Mouse (Mus musculus): ENCODE data around the gene Tdrd1. TPM values are rescaled to one million over a fixed set of nuclear protein-coding genes. Genes with fewer than 3 reads are reported as not detected.
A peak's percentile ranks its signal among the peaks of the same experiment; 100 is the strongest.

Tdrd1 gene
- polyA plus RNA-seq, 1 experiment from 2014 or later: 0.03 TPM

DNA sequence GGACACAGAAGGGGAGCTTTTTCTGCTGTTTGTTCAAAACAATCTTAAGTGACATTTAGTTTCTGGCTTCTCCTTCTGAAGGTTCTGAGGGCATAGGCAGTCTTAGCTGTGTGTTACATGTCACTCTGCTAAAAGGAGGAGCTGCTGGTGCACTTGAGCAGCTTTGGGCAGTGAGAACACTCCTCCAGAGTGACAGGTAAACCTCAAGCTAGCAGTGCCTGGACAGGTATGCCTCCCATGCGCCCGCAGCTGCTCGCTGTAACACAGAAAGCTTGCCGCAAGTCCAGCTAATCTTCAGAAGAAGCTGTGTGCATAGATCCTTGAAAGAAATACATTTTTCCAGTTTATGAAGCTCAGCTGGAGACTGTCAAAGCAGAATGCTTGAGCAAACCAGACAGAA is 4.2 kb downstream of the Tdrd1 start:
- 79% methylated on average over 4 of the region's 4 CpGs for WGBS (ENCODE audit: insufficient replicate concordance)
- Histone ChIP-seq H3K4me1 (replicated peaks) (0 out of 2 replicates have a peak, but pooled peaks cover 4% of the 10 kb centered on the region), H3K4me2 (no peak overlapping the region), H3K36me3 (replicated peaks) (no peaks in the 10 kb centered on the region), H3K27ac (replicated peaks) (no peak overlapping the region), H3K4me3 (replicated peaks) (no peak overlapping the region), H3K27me3 (peaks cover 19% of the 10 kb centered on the region), H3K9me3 (replicated peaks) (no peaks in the 10 kb centered on the region), H3K9ac (no peak overlapping the region)
- no peak for ATAC-seq (ENCODE audit: insufficient read depth)

GRCm38 (mm10) chr19:56835340-56835739 is 9.3 kb downstream of the Tdrd1 start:
- no peaks in the 10 kb centered on the region for H3K4me1 ChIP-seq (replicated peaks)
- H3K9me3 ChIP-seq (replicated peaks): no peaks in the 10 kb centered on the region
- WGBS (ENCODE audit: insufficient replicate concordance): 72% methylated on average over 9 of the region's 9 CpGs
- no peak overlapping the region for H3K9ac ChIP-seq
- H3K27ac ChIP-seq (replicated peaks): no peak overlapping the region
- no peak overlapping the region for H3K4me3 ChIP-seq (replicated peaks)
- no peaks in the 10 kb centered on the region; the same call in 1 of the 2 replicates for H3K27me3 ChIP-seq
- H3K36me3 ChIP-seq (replicated peaks): no peaks in the 10 kb centered on the region
- no peak for ATAC-seq (ENCODE audit: insufficient read depth)
- no peak overlapping the region for H3K4me2 ChIP-seq

- H3K27ac ChIP-seq (replicated peaks): no peak overlapping the region
- no peaks in the 10 kb centered on the region for H3K36me3 ChIP-seq (replicated peaks)
- WGBS (ENCODE audit: insufficient replicate concordance): 70% methylated on average over 17 of the region's 17 CpGs
- H3K9ac ChIP-seq: no peak overlapping the region
- H3K9me3 ChIP-seq (replicated peaks): no peaks in the 10 kb centered on the region
- no peak overlapping the region for H3K4me3 ChIP-seq (replicated peaks)
- no peaks in the 10 kb centered on the region for H3K4me1 ChIP-seq (replicated peaks)
- no peak overlapping the region for H3K4me2 ChIP-seq
- ATAC-seq (ENCODE audit: insufficient read depth): no peak
- no peaks in the 10 kb centered on the region for H3K27me3 ChIP-seq
Observed at GRCm38 (mm10) chr19:56838942-56839706, 13.1 kb downstream of the Tdrd1 start.

DNA sequence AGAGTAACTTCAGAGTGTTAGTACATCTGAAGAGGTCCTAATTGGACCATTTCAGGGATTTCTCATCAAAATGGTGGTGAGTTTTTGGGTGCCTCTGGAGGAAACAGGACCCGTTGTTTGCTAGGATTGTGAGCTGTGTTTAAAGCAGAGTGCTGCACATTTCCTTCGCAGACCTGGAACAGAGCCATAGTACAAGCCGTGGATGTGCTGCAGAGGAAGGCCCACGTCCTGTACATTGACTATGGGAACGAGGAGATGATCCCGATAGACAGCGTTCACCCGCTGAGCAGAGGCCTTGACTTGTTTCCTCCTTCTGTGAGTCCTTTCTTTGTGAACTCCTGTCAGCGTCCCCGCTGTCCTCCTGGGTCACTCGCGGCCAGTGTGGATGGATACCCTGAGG is 17.0 kb downstream of the Tdrd1 start:
- Histone ChIP-seq H3K27me3 (no peaks in the 10 kb centered on the region), H3K9ac (no peak overlapping the region), H3K36me3 (replicated peaks) (no peaks in the 10 kb centered on the region), H3K4me2 (no peak overlapping the region), H3K4me3 (replicated peaks) (no peak overlapping the region), H3K9me3 (replicated peaks) (no peaks in the 10 kb centered on the region), H3K27ac (replicated peaks) (no peak overlapping the region), H3K4me1 (replicated peaks) (no peaks in the 10 kb centered on the region)
- ATAC-seq (ENCODE audit: insufficient read depth): no peak
- 75% methylated on average over 12 of the region's 12 CpGs for WGBS (ENCODE audit: insufficient replicate concordance)

- H3K27me3 ChIP-seq: no peaks in the 10 kb centered on the region
- no peaks in the 10 kb centered on the region for H3K36me3 ChIP-seq (replicated peaks)
- ATAC-seq (ENCODE audit: insufficient read depth): no peak
- no peak overlapping the region for H3K9ac ChIP-seq
- H3K4me1 ChIP-seq (replicated peaks): no peaks in the 10 kb centered on the region
- H3K4me3 ChIP-seq (replicated peaks): no peak overlapping the region
- no peak overlapping the region for H3K4me2 ChIP-seq
- H3K9me3 ChIP-seq (replicated peaks): no peaks in the 10 kb centered on the region
- no peak overlapping the region for H3K27ac ChIP-seq (replicated peaks)
Observed at GRCm38 (mm10) chr19:56852590-56852989, 26.6 kb downstream of the Tdrd1 start.

GRCm38 (mm10) chr19:56856455-56856854 is 30.4 kb downstream of the Tdrd1 start:
- ATAC-seq (ENCODE audit: insufficient read depth): no peak
- no peaks in the 10 kb centered on the region for H3K9me3 ChIP-seq (replicated peaks)
- no peak overlapping the region for H3K4me2 ChIP-seq
- H3K27ac ChIP-seq (replicated peaks): no peak overlapping the region
- WGBS (ENCODE audit: insufficient replicate concordance): 47% methylated on average over 5 of the region's 5 CpGs
- no peak overlapping the region for H3K4me3 ChIP-seq (replicated peaks)
- H3K36me3 ChIP-seq (replicated peaks): no peaks in the 10 kb centered on the region
- no peak overlapping the region for H3K9ac ChIP-seq
- H3K27me3 ChIP-seq: no peaks in the 10 kb centered on the region
- H3K4me1 ChIP-seq (replicated peaks): no peaks in the 10 kb centered on the region

GRCm38 (mm10) chr19:56867701-56868100 is 41.7 kb downstream of the Tdrd1 start:
- no peak for ATAC-seq (ENCODE audit: insufficient read depth)

DNA sequence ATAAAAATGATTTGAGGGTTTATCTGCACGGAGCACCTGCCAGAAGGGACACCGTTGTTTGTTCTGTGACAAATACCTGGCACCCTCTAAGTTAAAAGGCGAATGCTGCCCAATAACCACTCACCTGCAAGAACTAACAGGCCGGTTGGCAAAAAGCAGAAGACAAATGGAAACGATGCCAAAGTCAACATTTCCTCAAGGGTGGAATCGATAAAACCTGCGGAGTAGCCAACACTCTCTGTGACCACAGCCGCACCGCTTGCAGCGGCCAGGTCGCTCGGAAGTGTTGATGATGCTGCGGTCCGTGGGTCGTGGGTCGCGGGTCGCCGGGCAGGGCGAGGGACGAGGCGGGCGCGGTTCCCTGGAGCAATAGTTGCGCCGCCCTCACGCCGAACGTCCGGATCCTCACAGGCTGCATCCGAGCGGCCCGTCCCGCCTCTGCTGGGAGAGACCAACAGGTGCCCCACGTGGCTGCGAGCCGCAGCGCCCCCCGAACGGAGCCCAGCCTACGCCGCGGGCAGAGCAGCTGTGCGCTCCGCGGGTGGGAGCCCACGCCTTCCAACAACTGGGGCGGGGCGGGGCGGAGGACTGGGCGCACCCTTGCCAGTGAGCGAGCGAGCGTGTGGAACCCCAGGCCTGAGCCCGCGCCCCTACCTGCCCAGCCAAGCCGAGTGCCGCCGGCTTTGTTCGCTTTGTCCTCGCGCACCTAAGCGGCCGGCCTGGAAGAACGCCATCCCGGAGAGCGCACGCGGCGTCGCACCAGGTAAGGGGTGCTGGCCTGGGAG is 48.0 kb downstream of the Tdrd1 start, which contains the start of gene Vwa2:
Gene Vwa2, plus strand, starts transcription at position 434 of the 785 bp plus-strand sequence.
- Histone ChIP-seq H3K4me2 (peak within 1 kb of the TSS; percentile 56), H3K9ac (no peak within 1 kb of the TSS), H3K9me3 (replicated peaks) (no peaks in the 10 kb centered on the region), H3K4me1 (replicated peaks) (peaks cover 8% of the 10 kb centered on the region), H3K36me3 (replicated peaks) (no peaks in the 10 kb centered on the region), H3K27me3 (peaks cover 97% of the 10 kb centered on the region), H3K27ac (replicated peaks) (no peak within 1 kb of the TSS), H3K4me3 (replicated peaks) (peak within 1 kb of the TSS; percentile 23)
- whole genome bisulfite sequencing (ENCODE audit: insufficient replicate concordance): 3% methylated on average over 71 of the region's 71 CpGs
- no peak for ATAC-seq (ENCODE audit: insufficient read depth)

More at GRCm38 (mm10) chr19:56867701-56868100, 41.7 kb downstream of the Tdrd1 start:
- no peaks in the 10 kb centered on the region for H3K36me3 ChIP-seq (replicated peaks)
- no peaks in the 10 kb centered on the region for H3K9me3 ChIP-seq (replicated peaks)
- no peak overlapping the region for H3K4me3 ChIP-seq (replicated peaks)
- peaks cover 48% of the 10 kb centered on the region for H3K27me3 ChIP-seq
- no peak overlapping the region for H3K9ac ChIP-seq
- WGBS (ENCODE audit: insufficient replicate concordance): 44% methylated on average over 4 of the region's 4 CpGs
- no peak overlapping the region for H3K4me2 ChIP-seq
- H3K27ac ChIP-seq (replicated peaks): no peak overlapping the region
- H3K4me1 ChIP-seq (replicated peaks): no peaks in the 10 kb centered on the region

DNA sequence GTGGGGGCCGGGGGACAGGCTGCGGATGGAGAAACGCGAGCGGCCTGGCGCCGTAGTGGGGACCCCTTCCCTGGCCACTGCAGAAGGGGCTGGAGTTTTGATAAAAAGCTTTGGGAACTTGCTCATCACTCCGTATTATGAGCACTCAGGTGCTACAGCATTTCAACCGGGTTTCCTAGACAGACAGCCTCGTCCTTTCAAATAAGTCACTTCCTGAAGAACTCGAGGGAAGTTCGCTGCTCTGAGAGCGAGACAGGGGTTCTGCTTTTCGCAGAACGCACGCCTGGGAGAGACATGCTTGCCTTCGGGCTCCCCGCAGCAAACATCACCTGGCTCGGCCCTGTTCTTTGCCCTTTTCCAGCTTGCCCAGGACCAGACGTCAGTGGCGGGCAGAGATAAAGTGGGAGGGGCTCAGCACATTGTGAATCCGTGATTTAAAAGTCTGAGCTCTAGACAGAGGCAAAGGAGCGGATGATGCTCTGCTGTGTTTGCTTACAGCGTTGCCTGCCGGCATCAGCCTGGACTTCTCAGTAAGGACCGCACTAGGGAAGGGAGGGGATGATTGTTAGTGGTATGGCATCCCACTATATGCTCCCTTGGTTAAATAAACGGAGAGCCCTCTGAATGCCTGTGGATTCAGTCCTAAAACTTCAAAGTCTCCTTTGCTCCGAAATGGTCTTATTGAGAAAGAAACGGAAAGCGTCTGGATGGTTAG is 48.7 kb downstream of the Tdrd1 start:
- no peak for ATAC-seq (ENCODE audit: insufficient read depth)
- H3K36me3 ChIP-seq (replicated peaks): no peaks in the 10 kb centered on the region
- H3K9ac ChIP-seq: no peak overlapping the region
- H3K27me3 ChIP-seq: peaks cover 96% of the 10 kb centered on the region
- no peaks in the 10 kb centered on the region for H3K9me3 ChIP-seq (replicated peaks)
- H3K4me1 ChIP-seq (replicated peaks): peaks cover 8% of the 10 kb centered on the region
- no peak overlapping the region for H3K27ac ChIP-seq (replicated peaks)
- H3K4me2 ChIP-seq: peak overlapping the region; percentile 56
- peak overlapping the region; percentile 23 for H3K4me3 ChIP-seq (replicated peaks)
- 8% methylated on average over 30 of the region's 30 CpGs for WGBS (ENCODE audit: insufficient replicate concordance)

DNA sequence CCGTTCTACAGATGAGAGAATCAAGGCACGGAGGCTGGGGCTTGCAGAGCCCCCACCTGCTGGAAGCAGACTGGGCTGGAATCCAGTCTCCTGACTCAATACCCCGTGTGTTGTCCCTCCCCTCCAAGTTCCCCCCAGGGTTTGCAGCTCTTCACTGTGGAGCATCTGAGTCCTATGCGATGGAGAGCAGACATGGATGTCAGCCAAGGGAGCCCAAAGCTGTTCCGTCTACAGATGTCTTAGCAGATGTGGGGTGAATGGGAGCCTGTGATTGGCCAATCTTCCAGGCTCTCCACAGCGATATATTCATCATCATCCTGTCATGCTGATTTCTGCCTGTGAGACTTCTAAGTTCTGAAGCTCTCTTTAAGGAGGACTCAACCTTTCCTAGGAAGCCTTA is 51.4 kb downstream of the Tdrd1 start:
- Histone ChIP-seq H3K27me3 (peaks cover 93% of the 10 kb centered on the region), H3K27ac (replicated peaks) (no peak overlapping the region), H3K36me3 (replicated peaks) (no peaks in the 10 kb centered on the region), H3K9me3 (replicated peaks) (no peaks in the 10 kb centered on the region), H3K4me1 (replicated peaks) (peaks cover 8% of the 10 kb centered on the region), H3K4me2 (no peak overlapping the region), H3K9ac (no peak overlapping the region), H3K4me3 (replicated peaks) (no peak overlapping the region)
- WGBS (ENCODE audit: insufficient replicate concordance): 72% methylated on average over 6 of the region's 6 CpGs
- no peak for ATAC-seq (ENCODE audit: insufficient read depth)

DNA sequence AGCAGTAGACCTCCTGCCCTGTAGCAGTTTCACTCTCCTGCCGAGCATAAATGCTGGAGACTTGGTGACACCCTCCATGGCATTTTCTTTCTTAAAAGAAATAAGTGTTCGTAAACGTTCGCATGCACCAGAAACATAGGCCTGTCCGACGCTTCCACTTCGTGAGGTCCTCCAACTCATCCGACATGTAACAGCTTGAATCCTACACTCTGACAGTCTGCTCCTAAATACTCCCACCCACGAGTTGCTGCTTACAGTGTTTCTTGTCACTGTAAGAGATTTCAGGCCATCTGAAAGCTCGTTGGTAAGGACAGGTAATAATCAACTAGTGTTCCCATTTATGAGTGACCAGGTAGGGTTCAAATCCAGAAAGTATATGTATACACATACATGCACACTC is 61.9 kb downstream of the Tdrd1 start:
- 68% methylated on average over 10 of the region's 10 CpGs for WGBS (ENCODE audit: insufficient replicate concordance)
- ATAC-seq (ENCODE audit: insufficient read depth): no peak
- Histone ChIP-seq H3K4me2 (no peak overlapping the region), H3K27ac (replicated peaks) (no peak overlapping the region), H3K36me3 (replicated peaks) (no peaks in the 10 kb centered on the region), H3K4me1 (replicated peaks) (no peaks in the 10 kb centered on the region), H3K27me3 (peaks cover 2% of the 10 kb centered on the region; the same call in 1 of the 2 replicates), H3K9ac (no peak overlapping the region), H3K4me3 (replicated peaks) (no peak overlapping the region), H3K9me3 (replicated peaks) (no peaks in the 10 kb centered on the region)
